Mouse (Mus musculus) bone marrow, adult 2 months (tissue): Measurements from ENCODE around the gene Mbd3.

Source experiments
- CTCF ChIP-seq: fragments of 200-500 bp; IDR thresholded peaks from 2 replicates; pipeline ENCODE4 v1.5.1; 2011; ENCODE audit warnings: low read length, control low read depth; ENCODE audit not compliant: control insufficient read depth, insufficient read depth
- POLR2A ChIP-seq: fragments of 200-500 bp; IDR thresholded peaks from 2 replicates; pipeline ENCODE4 v1.6.1; 2011; ENCODE audit warnings: low read depth, mild to moderate bottlenecking, control low read depth, low read length, borderline replicate concordance; ENCODE audit not compliant: control insufficient read depth

DNA sequence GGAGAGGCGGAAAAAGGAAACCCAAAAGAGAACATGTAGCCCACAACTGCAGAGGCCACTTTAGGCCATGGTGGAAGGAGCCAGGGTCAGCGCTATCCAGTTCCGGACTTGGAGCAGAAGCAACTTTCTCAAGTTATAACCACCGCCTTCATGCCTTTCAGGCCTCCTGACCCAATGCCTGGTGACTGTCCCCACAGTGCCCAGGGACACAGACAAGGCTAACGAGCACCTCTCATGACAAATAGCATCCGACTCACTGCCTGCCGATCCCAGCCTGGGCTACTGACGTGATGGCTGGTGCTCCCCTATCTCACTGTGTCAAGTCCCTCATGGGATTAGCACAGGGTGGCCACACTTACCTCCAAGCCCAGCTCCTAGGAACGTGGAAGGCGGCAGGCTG is 21.4 kb upstream of the Mbd3 start:
- TF ChIP-seq CTCF, result no peak
- TF ChIP-seq POLR2A, result no peak
